Comparison of ENCODE assay signal across 27 mouse cellular contexts in genomic region chr12:96617226-96617625, GRCm38 (mm10).
"Had no signal": no experiment of that assay in that cellular context is flagged by ENCODE, and none has a peak within 500 bp of the region (broad histone marks: within the 10 kb centered on the region; RNA-seq: fewer than 3 reads in every experiment).

No protein-coding gene starts in this region.

- DNase-seq: left cerebral cortex, postnatal 4 days; liver; liver, embryonic 13.5 days; liver, postnatal 0 days; lung, adult 18-20 months; lung, adult 2 months; lung, embryonic 14.5 days; lung, postnatal 10 days; lung, postnatal 14 days; lung, postnatal 36 days; lung, postnatal 4 days; midbrain, embryonic 14.5 days had no signal

- H3K4me3 ChIP-seq: limb, embryonic 12.5 days; limb, embryonic 13.5 days; limb, embryonic 15.5 days; liver, embryonic 12.5 days; liver, embryonic 13.5 days; liver, embryonic 15.5 days; lung, embryonic 15.5 days; megakaryocyte, embryonic 14.5 days; midbrain, embryonic 10.5 days; midbrain, embryonic 12.5 days; midbrain, embryonic 13.5 days; midbrain, embryonic 15.5 days; myocyte; neural tube, embryonic 12.5 days had no signal

- H3K36me3 ChIP-seq: limb, embryonic 12.5 days; limb, embryonic 13.5 days; limb, embryonic 15.5 days; liver, embryonic 12.5 days; liver, embryonic 13.5 days; liver, embryonic 15.5 days; lung, embryonic 15.5 days; midbrain, embryonic 10.5 days; midbrain, embryonic 12.5 days; midbrain, embryonic 13.5 days; midbrain, embryonic 15.5 days; neural tube, embryonic 12.5 days had no signal

- H3K9me3 ChIP-seq: limb, embryonic 12.5 days; limb, embryonic 13.5 days; limb, embryonic 15.5 days; liver, embryonic 12.5 days; liver, embryonic 13.5 days; liver, embryonic 15.5 days; lung, embryonic 15.5 days; megakaryocyte, embryonic 14.5 days; midbrain, embryonic 10.5 days; midbrain, embryonic 12.5 days; midbrain, embryonic 13.5 days; midbrain, embryonic 15.5 days; neural tube, embryonic 12.5 days had no signal

- H3K27me3 ChIP-seq: limb, embryonic 12.5 days; limb, embryonic 13.5 days; limb, embryonic 15.5 days; liver, embryonic 12.5 days; liver, embryonic 13.5 days; liver, embryonic 15.5 days; lung, embryonic 15.5 days; megakaryocyte, embryonic 14.5 days; midbrain, embryonic 12.5 days; midbrain, embryonic 13.5 days; midbrain, embryonic 15.5 days; neural tube, embryonic 12.5 days had no signal

- H3K4me1 ChIP-seq: limb, embryonic 12.5 days; limb, embryonic 13.5 days; limb, embryonic 15.5 days; liver, embryonic 12.5 days; liver, embryonic 13.5 days; liver, embryonic 15.5 days; lung, embryonic 15.5 days; midbrain, embryonic 10.5 days; midbrain, embryonic 12.5 days; midbrain, embryonic 13.5 days; midbrain, embryonic 15.5 days; neural tube, embryonic 12.5 days had no signal

- H3K27ac ChIP-seq: limb, embryonic 12.5 days; limb, embryonic 13.5 days; limb, embryonic 15.5 days; liver, embryonic 12.5 days; liver, embryonic 13.5 days; liver, embryonic 14.5 days; liver, embryonic 15.5 days; lung, embryonic 15.5 days; macrophage; midbrain, embryonic 10.5 days; midbrain, embryonic 12.5 days; midbrain, embryonic 13.5 days; midbrain, embryonic 15.5 days; neural tube, embryonic 12.5 days had no signal
